Mouse (Mus musculus): ENCODE results near the gene Sec14l1.

GRCm38 (mm10) chr11:117138213-117138761 lies 23.3 kb downstream of the Sec14l1 start:
- TF ChIP-seq POLR2A (IDR thresholded peaks at IDR 0.05; ENCODE audit: borderline replicate concordance, extremely low read depth, low read depth, low read length) (no peak), CTCF (IDR thresholded peaks at IDR 0.05; ENCODE audit: insufficient read depth, low read length) (no peak)

Measured in lung, adult 2 months (tissue).